Comparison of ENCODE assay signal across 16 mouse cellular contexts in genomic region chr4:58365321-58365720, GRCm38 (mm10).
"Had no signal": no experiment of that assay in that cellular context is flagged by ENCODE, and none has a peak within 500 bp of the region (broad histone marks: within the 10 kb centered on the region; RNA-seq: fewer than 3 reads in every experiment).

No protein-coding gene starts in this region.

- H3K9me3 ChIP-seq: neural tube, embryonic 12.5 days; neural tube, embryonic 13.5 days; neural tube, embryonic 15.5 days; stomach, embryonic 15.5 days had no signal

- DNase-seq: right cerebral cortex, adult 18-20 months; right cerebral cortex, postnatal 14 days; right cerebral cortex, postnatal 25 days; right cerebral cortex, postnatal 4 days; spleen, adult 18-20 months; thymus, adult 18-20 months; thymus, adult 2 months; thymus, postnatal 14 days; thymus, postnatal 25 days; thymus, postnatal 36 days; thymus, postnatal 4 days had no signal

- H3K4me2 ChIP-seq: neural tube, embryonic 12.5 days; neural tube, embryonic 13.5 days; neural tube, embryonic 15.5 days; stomach, embryonic 15.5 days had no signal

- H3K27me3 ChIP-seq: neural tube, embryonic 12.5 days; neural tube, embryonic 13.5 days; neural tube, embryonic 15.5 days; stomach, embryonic 15.5 days had no signal

- H3K27ac ChIP-seq: neural tube, embryonic 12.5 days; neural tube, embryonic 13.5 days; neural tube, embryonic 15.5 days; stomach, embryonic 15.5 days; stomach, postnatal 0 days had no signal

- H3K4me1 ChIP-seq: neural tube, embryonic 12.5 days; neural tube, embryonic 13.5 days; neural tube, embryonic 15.5 days; stomach, embryonic 15.5 days had no signal

- H3K9ac ChIP-seq: neural tube, embryonic 12.5 days; neural tube, embryonic 13.5 days; neural tube, embryonic 15.5 days; stomach, embryonic 15.5 days had no signal

- H3K4me3 ChIP-seq: neural tube, embryonic 12.5 days; neural tube, embryonic 13.5 days; neural tube, embryonic 15.5 days; stomach, embryonic 15.5 days had no signal

- H3K36me3 ChIP-seq: neural tube, embryonic 12.5 days; neural tube, embryonic 13.5 days; neural tube, embryonic 15.5 days; stomach, embryonic 15.5 days had no signal
